6 mouse cellular contexts compared by ENCODE assay signal in genomic region chr7:94123781-94124180, GRCm38 (mm10).
"Had no signal": no experiment of that assay in that cellular context is flagged by ENCODE, and none has a peak within 500 bp of the region (broad histone marks: within the 10 kb centered on the region; RNA-seq: fewer than 3 reads in every experiment).

No protein-coding gene starts in this region.

- DNase-seq: lung, adult 2 months; lung, postnatal 14 days; lung, postnatal 36 days; right cerebral cortex, postnatal 14 days; thymus, postnatal 14 days; thymus, postnatal 36 days had no signal
